Mouse (Mus musculus) kidney, embryonic 16.5 days (tissue): ENCODE results near the gene Zfp113. TPM values are rescaled to one million over a fixed set of nuclear protein-coding genes. Genes with fewer than 3 reads are reported as not detected.

ENCODE experiments used
- ATAC-seq: fragments of 200-750 bp; cut with Nextera tagmentation; 2 replicates; pipeline ENCODE4 v1.8.0; 2017; ENCODE audit warnings: moderate TSS enrichment; ENCODE audit not compliant: low FRiP score, low TSS enrichment
- H3K27ac ChIP-seq: fragments of 300-500 bp; sonication (generic); 2 replicates; pipeline ENCODE4 v1.5.1; 2014; ENCODE audit warnings: low read length
- H3K27me3 ChIP-seq: fragments of 300-500 bp; sonication (generic); 2 replicates; pipeline ENCODE4 v1.6.1; 2014; ENCODE audit warnings: low read length, control low read depth, mixed read lengths; ENCODE audit not compliant: insufficient read depth
- H3K36me3 ChIP-seq: fragments of 300-500 bp; sonication (generic); 2 replicates; pipeline ENCODE4 v1.6.1; 2014; ENCODE audit warnings: low read length, control low read depth, mixed read lengths; ENCODE audit not compliant: insufficient read depth
- H3K4me1 ChIP-seq: fragments of 300-500 bp; sonication (generic); 2 replicates; pipeline ENCODE4 v1.6.1; 2014; ENCODE audit warnings: low read length, control low read depth, mixed read lengths; ENCODE audit not compliant: insufficient read depth
- H3K4me2 ChIP-seq: fragments of 300-500 bp; sonication (generic); replicated peaks from 2 replicates; pipeline ENCODE4 v1.6.1; 2014; ENCODE audit warnings: low read depth, low read length
- H3K4me3 ChIP-seq: fragments of 300-500 bp; sonication (generic); 2 replicates; pipeline ENCODE4 v1.5.1; 2014; ENCODE audit warnings: mild to moderate bottlenecking, low read length
- H3K9ac ChIP-seq: fragments of 300-500 bp; sonication (generic); replicated peaks from 2 replicates; pipeline ENCODE4 v1.6.1; 2014; ENCODE audit warnings: low read length
- H3K9me3 ChIP-seq: fragments of 300-500 bp; sonication (generic); 2 replicates; pipeline ENCODE4 v1.6.1; 2016; ENCODE audit warnings: low read length, control low read depth
- WGBS: fragments of 180-500 bp; shearing (Covaris S2); extraction: QIAGEN DNeasy Blood & Tissue Kit; methylation state at CpG from one replicate; pipeline ENCODE4 v1.1.7; 2014; 5-methylcytosine and 5-hydroxymethylcytosine counted together
- polyA plus RNA-seq: library from polyadenylated mRNA; unstranded; fragments of >200 nt; fragmentation: Nextera tagmentation; extraction: Ambion mirVana; gene quantifications from 2 replicates; pipeline ENCODE4 v1.2.1, GENCODE M21; 2015

Gene Zfp113
- 22.1 and 29.5 TPM in 2 replicates for polyA plus RNA-seq

- Histone ChIP-seq H3K4me1 (peaks cover 9% of the 10 kb centered on the region; the same call in 1 of the 2 replicates), H3K9ac (peak within 1 kb of the TSS; percentile 97), H3K9me3 (no peaks in the 10 kb centered on the region), H3K36me3 (peaks cover 20% of the 10 kb centered on the region), H3K4me3 (peak within 1 kb of the TSS; percentile 83), H3K4me2 (peak within 1 kb of the TSS; percentile 80), H3K27ac (peak within 1 kb of the TSS; percentile 95), H3K27me3 (no peaks in the 10 kb centered on the region)
- under 1% methylated on average over 31 of the region's 31 CpGs for WGBS
- ATAC-seq: peak; percentile 96
Measured at GRCm38 (mm10) chr5:138155443-138155976, at the start of gene Zfp113. Zfp113 (minus strand) TSS chr5:138155744.

- Histone ChIP-seq H3K4me3 (no peak overlapping the region), H3K9me3 (peaks cover 4% of the 10 kb centered on the region), H3K27ac (no peak overlapping the region), H3K4me2 (no peak overlapping the region), H3K36me3 (no peaks in the 10 kb centered on the region), H3K4me1 (no peaks in the 10 kb centered on the region), H3K27me3 (no peaks in the 10 kb centered on the region), H3K9ac (no peak overlapping the region)
- WGBS: 88% methylated on average over 3 of the region's 3 CpGs
- no peak for ATAC-seq
Measured at GRCm38 (mm10) chr5:138202086-138202485, 46.5 kb upstream of the Zfp113 start.

- no peak for ATAC-seq
- Histone ChIP-seq H3K4me1 (peaks cover 7% of the 10 kb centered on the region; the same call in 1 of the 2 replicates), H3K4me2 (no peak overlapping the region), H3K9me3 (no peaks in the 10 kb centered on the region; the same call in 1 of the 2 replicates), H3K27ac (no peak overlapping the region), H3K4me3 (no peak overlapping the region), H3K36me3 (no peaks in the 10 kb centered on the region), H3K9ac (no peak overlapping the region), H3K27me3 (no peaks in the 10 kb centered on the region)
- 13% methylated on average over 1 of the region's 1 CpGs for WGBS
Measured at GRCm38 (mm10) chr5:138199576-138199975, 44.0 kb upstream of the Zfp113 start.

GRCm38 (mm10) chr5:138195463-138195862 lies 39.9 kb upstream of the Zfp113 start:
- H3K27me3 ChIP-seq: no peaks in the 10 kb centered on the region
- no peak overlapping the region for H3K27ac ChIP-seq
- peak overlapping the region; percentile 77 for H3K4me3 ChIP-seq
- peaks cover 11% of the 10 kb centered on the region for H3K36me3 ChIP-seq
- WGBS: 59% methylated on average over 7 of the region's 7 CpGs
- 0 out of 2 replicates have a peak overlapping the region, but pooled peaks have one; percentile 88 for H3K9ac ChIP-seq
- ATAC-seq: no peak
- peaks cover 13% of the 10 kb centered on the region; the same call in 1 of the 2 replicates for H3K4me1 ChIP-seq
- peak overlapping the region; percentile 97 for H3K4me2 ChIP-seq
- no peaks in the 10 kb centered on the region for H3K9me3 ChIP-seq

- peak overlapping the region; percentile 97 for H3K4me2 ChIP-seq
- ATAC-seq: peak; percentile 68
- H3K4me3 ChIP-seq: peak overlapping the region; percentile 77
- peaks cover 13% of the 10 kb centered on the region; the same call in 1 of the 2 replicates for H3K4me1 ChIP-seq
- H3K9me3 ChIP-seq: no peaks in the 10 kb centered on the region
- no peaks in the 10 kb centered on the region for H3K27me3 ChIP-seq
- WGBS: under 1% methylated on average over 28 of the region's 29 CpGs
- H3K27ac ChIP-seq: peak overlapping the region; percentile 90
- H3K9ac ChIP-seq: peak overlapping the region; percentile 88
- H3K36me3 ChIP-seq: peaks cover 11% of the 10 kb centered on the region
Measured at GRCm38 (mm10) chr5:138194755-138195345, 39.3 kb upstream of the Zfp113 start.

- ATAC-seq: peak; percentile 85
- Histone ChIP-seq H3K27ac (peak within 1 kb of the TSS; percentile 90), H3K9me3 (no peaks in the 10 kb centered on the region), H3K4me3 (peak within 1 kb of the TSS; percentile 77), H3K36me3 (peaks cover 11% of the 10 kb centered on the region), H3K4me2 (peak within 1 kb of the TSS; percentile 97), H3K27me3 (no peaks in the 10 kb centered on the region), H3K4me1 (peaks cover 13% of the 10 kb centered on the region; the same call in 1 of the 2 replicates), H3K9ac (peak within 1 kb of the TSS; percentile 88)
- WGBS: 7% methylated on average over 54 of the region's 54 CpGs
Measured at GRCm38 (mm10) chr5:138193771-138194727, 38.5 kb upstream of the Zfp113 start, which contains the start of gene Mblac1. Mblac1 (plus strand) TSS chr5:138194314.

- Histone ChIP-seq H3K9me3 (no peaks in the 10 kb centered on the region), H3K36me3 (peaks cover 21% of the 10 kb centered on the region), H3K9ac (peak overlapping the region; percentile 88), H3K4me2 (peak overlapping the region; percentile 69), H3K4me3 (peak overlapping the region; percentile 65), H3K27ac (peak overlapping the region; percentile 83), H3K27me3 (no peaks in the 10 kb centered on the region), H3K4me1 (peaks cover 13% of the 10 kb centered on the region)
- 0% methylated on average over 10 of the region's 10 CpGs for WGBS
- ATAC-seq: peak; percentile 86
Measured at GRCm38 (mm10) chr5:138187661-138188306, 32.2 kb upstream of the Zfp113 start.

GRCm38 (mm10) chr5:138186950-138187638 lies 31.6 kb upstream of the Zfp113 start, which contains the start of the genes Taf6 and Cnpy4:
Taf6 (minus strand) TSS chr5:138187451.
Cnpy4 (plus strand) TSS chr5:138187485.
- Histone ChIP-seq H3K9ac (peak within 1 kb of the TSS; percentile 88), H3K27me3 (no peaks in the 10 kb centered on the region), H3K9me3 (no peaks in the 10 kb centered on the region), H3K4me3 (peak within 1 kb of the TSS; percentile 65), H3K27ac (peak within 1 kb of the TSS; percentile 83), H3K36me3 (peaks cover 19% of the 10 kb centered on the region), H3K4me2 (peak within 1 kb of the TSS; percentile 69), H3K4me1 (peaks cover 13% of the 10 kb centered on the region)
- peak; percentile 85 for ATAC-seq
- under 1% methylated on average over 31 of the region's 31 CpGs for WGBS
